Mouse (Mus musculus) B cell, adult 62 days (primary cell): Measurements from ENCODE around the gene Plcb1. TPM values are rescaled to one million over a fixed set of nuclear protein-coding genes. Genes with fewer than 3 reads are reported as not detected.

Experiments
- total RNA-seq: library from RNA; stranded (reverse); gene quantifications from 4 replicates; pipeline ENCODE4 v1.2.4, GENCODE M21; 2023

Gene Plcb1
- total RNA-seq, result 0.09 TPM in 1 of 4 replicates, not detected in the others

DNA sequence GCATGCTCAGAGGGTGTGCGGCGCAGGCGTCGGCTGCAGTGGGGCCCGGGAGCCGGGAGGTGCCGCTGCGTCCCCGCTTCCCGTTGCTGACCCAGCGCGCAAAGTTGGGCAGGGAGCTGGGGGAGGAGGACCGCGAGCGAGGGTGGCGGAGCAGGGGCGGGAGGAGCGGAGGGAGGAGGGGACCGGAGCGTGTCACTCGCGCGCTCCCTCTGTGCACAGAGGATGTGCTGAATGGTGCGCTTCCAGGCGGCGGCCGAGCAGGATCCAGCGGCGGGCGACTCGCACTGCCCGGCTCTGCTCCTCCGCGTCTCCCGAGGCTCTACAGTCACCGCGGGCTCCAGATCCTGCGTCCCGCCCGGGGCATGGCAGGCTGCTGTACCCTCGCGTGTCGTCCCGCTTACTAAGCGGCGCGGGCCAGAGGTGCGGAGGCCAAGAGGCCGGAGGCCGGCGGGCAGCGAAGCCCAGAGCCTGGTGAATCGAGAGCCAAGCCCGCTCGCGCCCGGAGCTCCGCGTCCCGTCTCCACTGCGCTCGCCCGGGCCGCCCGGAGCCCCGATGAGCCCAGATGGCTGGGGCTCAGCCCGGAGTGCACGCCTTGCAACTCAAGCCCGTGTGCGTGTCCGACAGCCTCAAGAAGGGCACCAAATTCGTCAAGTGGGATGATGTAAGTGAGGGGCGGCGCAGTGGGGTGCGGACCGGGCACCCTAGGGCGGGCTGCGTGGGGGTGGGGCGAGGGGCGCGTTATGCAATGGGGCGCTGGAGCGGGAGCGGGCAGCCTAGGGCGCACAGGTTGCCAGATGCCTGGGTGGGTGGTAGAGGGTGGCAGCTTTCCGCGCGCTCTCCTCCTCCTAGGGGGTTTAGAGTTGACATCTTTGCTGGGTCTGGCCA is at the start of gene Plcb1:
Plcb1 (plus strand) TSS at position 98 of the 886 bp plus-strand sequence.

Other genes with a start within 250 kb of the Plcb1 start
- not detected in 4 replicates for gene Hao1, start 231.7 kb upstream of the Plcb1 start, total RNA-seq
- gene Tmx4, start 141.9 kb upstream of the Plcb1 start, total RNA-seq, result 29.2 to 31.6 TPM (median 31.0 TPM) in 4 replicates